Mouse (Mus musculus): ENCODE measurements at regions not wholly inside any gene's neighbourhood (a gene's known extent, or its start where the extent isn't known, plus 50 kb on each side); places are given as distances from the start of the nearest gene placed in this dataset.
"Not testable (repeated sequence)": the region's sequence is repeated elsewhere in the genome, so short reads cannot be mapped to it uniquely, and the experiment has no call there.

GRCm38 (mm10) chr14:16074089-16074488 is 175.0 kb upstream of the Ngly1 start:
- in situ Hi-C loops (cut with MboI), result no loop called here

GRCm38 (mm10) chr14:16079096-16079495 is 170.0 kb upstream of the Ngly1 start:
- in situ Hi-C loops (cut with MboI), result no loop called here

DNA sequence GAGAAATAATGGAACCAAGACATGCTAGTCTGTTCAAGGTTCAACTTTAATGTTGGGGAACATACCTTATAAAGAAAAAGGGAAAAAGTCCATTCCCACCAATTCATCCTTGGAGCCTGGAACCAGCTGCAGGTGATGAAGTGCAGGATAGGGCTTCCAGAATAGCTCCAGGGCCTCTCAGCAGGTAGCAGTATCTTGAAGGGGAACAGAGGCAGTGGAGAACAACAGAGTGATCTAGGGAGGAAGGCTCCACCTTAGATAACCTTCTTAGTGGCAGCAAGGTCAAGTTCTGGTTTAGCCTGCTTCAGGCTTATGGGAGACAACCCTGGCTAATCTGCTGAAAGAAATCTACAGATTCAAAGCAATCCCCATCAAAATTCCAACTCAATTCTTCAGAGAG is 161.8 kb upstream of the Ngly1 start:
- in situ Hi-C loops (cut with MboI), result not testable (repeated sequence)

DNA sequence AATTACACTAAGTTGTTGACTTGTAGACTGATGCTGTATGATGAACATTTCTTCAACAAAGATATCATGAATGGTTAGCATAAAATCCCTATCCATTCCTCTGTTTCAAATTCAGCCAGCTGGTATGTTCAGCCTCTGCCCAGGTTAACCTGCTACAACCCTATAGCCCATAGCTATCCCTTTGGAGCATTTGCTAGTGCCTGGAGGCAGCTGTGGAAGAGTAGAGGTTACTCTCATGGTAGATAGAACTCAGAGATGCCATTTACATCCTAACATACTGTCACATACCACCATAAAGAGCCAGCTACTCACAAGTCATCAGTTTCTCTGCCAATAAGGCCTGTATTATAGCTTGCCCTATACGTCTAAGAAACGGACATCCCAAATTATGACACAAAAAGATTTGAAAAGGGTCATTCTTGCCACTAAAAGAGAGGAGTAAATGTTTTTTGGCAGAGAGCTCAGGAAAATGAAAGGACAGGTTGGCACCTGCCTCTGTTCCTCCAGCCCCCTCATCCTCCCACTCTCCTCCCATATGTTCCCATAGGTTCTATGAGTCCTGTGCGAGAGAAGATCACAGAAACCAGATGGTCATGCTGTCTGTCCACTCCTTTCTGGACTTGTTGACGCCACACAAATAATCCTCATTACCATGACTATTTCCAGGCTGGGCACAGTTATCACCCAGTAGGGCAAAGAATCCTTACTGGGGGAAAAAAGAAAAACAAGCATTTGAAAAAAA is 156.5 kb upstream of the Ngly1 start:
- in situ Hi-C loops (cut with MboI), result no loop called here

- in situ Hi-C loops (cut with MboI), result no loop called here
Measured at GRCm38 (mm10) chr14:16093133-16093505, 156.0 kb upstream of the Ngly1 start.

DNA sequence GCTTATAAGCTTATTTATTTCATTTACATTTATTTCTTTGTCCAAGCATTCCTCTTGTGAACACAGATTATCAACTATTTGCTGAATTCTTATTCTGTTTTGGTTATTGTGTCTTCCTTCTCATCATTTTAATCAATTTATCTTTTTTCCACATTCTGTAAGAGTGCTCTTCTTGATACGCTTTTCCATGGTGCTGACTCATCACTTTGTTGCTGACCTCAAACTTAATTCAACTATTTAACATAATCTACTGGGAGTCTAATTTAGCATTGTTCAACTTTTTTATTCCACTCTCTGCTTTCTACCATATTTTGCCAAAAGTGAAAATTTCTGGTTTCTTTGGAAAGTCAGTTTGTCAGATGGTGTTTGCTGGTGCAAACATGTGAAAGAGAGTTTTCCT is 139.7 kb upstream of the Ngly1 start:
- in situ Hi-C loops (cut with MboI), result no loop called here

DNA sequence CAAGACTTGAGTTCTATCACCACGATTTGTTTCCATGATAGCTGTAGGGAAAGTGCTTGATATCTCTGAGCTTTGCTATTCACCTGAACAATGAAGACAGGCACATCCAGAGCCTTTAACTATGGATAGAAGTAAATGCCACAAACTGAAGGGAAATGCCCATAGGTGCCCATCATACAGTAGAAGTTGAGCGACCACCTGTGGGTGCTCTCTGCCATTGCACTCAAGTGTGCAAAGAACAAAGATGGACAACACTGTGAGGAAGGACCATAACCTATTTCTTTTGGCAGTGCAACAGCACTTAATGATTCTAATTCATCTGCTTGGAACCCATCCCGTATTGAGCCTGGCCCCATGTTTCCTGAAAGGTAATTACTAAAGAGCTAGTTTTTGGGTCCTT is 116.4 kb upstream of the Ngly1 start:
- in situ Hi-C loops (cut with MboI), result no loop called here

DNA sequence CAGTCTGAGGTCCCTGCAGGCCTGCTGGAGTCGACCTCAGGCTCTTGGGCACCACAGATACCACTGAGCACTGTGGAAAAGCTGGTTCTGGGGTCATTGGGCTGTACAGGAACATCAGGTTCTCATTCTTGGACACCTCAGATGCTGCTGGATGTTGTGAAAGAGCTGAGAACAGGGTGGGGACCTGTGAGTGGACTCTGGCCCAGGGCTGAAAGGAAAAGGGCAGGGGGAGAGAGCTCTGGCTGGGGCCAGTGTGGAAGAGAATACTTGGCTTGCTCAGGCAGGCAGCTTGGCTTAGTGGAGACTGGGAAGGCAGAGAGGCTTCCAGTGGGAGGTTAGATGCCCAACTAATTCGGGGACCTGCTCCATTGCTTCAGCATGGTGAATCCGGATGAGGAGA is 115.7 kb upstream of the Ngly1 start:
- in situ Hi-C loops (cut with MboI), result no loop called here

DNA sequence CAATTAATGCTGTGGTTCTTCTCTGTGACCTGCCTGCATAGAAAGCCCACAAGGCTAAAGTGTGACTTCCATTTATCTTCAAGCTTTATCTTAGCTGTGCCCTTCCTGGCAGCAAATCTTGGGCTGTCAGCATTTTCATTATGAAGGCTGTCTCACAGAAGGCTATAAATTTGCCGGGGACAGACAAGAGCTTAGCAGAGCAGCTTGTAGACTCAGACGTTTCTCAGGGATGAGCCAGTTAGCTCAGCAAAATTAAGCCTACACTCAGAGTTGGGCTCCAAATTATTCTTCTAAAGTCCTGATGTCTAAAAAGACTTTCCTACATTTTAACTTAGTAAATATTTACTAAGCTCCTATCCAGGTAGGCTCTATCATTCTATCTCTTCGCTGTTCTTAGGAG is 112.9 kb upstream of the Ngly1 start:
- in situ Hi-C loops (cut with MboI), result no loop called here

DNA sequence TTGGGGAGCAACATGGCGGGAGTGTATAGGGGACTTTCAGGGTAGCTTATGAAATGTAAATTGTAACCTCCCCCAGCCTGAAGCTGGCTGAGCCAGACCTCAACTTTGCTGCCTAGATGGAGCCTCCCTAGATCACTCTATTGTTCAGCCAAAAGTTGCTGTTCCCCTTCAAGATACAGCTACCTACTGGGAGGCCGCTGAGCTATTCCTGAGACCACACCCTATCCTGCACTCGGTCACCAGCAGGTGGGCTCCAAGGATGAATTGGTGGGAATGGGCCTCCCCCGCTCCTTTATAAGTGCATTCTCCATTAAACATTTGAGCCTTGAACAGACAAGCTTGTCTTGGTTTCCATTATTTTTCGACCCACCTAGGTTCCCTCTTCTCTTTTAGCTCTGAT is 104.8 kb upstream of the Ngly1 start:
- in situ Hi-C loops (cut with MboI), result no loop called here

DNA sequence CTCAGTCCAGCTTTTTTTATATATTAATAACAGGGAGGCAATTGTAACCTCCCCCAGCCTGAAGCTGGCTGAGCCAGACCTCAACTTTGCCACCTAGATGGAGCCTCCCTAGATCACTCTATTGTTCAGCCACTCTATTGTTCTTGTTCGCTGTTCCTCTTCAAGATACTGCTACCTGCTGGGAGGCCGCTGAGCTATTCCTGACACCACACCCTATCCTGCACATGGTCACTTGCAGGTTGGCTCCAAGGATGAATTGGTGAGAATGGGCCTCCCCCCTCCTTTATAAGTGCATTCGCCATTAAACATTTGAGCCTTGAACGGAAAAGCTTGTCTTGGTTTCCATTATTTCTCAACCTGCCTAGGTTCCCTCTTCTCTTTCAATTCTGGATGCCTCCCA is 102.3 kb upstream of the Ngly1 start:
- in situ Hi-C loops (cut with MboI), result no loop called here

GRCm38 (mm10) chr14:16151815-16152214 is 97.3 kb upstream of the Ngly1 start:
- in situ Hi-C loops (cut with MboI), result no loop called here

DNA sequence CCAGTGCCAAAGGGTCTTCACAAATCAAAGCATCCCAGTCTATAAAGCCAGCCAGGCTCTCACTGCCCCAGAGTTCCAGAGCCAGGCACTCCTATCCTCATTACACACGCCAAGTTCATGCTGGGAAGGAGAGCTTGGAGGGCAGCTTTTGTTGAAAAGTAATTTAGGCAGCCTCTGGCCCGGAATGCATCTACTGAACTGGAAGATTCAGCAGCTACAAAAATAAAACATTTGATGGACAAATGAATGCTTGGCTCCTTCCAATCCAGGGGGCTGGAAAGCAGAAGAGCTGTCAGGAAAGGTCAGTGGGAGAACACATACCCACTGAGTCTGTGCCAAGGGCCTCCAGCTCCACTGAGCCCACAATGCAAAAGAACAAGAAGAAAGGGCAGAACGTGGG is 96.4 kb upstream of the Ngly1 start:
- in situ Hi-C loops (cut with MboI), result no loop called here

DNA sequence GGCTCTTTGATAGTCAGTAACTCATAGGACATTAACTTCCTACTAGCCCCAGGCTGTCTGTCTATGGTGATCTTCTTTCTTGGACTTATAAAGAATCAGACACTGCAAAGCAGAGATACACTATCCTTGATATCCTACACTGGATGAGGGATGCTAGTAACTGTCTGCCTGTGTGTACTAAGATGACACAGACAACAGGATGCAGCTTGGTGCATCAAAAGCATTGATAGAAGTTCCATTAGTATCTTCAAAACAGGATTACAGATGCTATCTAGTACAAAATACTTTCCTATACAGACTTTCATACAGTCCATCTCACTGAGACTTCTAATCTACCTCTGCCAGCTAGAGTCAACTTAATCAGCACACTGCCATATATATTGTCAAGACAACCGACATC is 94.0 kb upstream of the Ngly1 start:
- in situ Hi-C loops (cut with MboI), result no loop called here

DNA sequence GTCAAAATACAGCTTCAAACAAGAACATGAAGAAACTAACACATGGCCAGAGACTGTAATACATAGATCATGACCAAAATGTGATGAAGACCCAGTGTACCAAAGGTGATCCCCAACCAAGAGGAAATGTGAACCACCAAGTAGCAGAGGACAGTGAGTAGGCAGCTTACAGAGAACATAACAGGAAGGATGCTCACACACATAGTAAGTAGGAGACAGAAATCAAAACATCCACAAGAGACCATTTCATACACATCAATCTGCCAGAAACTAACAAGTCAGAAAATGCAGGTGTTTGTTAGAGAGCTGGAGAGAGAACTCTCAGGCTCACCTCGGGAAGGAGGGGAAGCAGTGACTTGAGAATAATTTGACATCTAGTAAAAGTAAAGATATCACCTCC is 78.9 kb upstream of the Ngly1 start:
- in situ Hi-C loops (cut with MboI), result no loop called here

DNA sequence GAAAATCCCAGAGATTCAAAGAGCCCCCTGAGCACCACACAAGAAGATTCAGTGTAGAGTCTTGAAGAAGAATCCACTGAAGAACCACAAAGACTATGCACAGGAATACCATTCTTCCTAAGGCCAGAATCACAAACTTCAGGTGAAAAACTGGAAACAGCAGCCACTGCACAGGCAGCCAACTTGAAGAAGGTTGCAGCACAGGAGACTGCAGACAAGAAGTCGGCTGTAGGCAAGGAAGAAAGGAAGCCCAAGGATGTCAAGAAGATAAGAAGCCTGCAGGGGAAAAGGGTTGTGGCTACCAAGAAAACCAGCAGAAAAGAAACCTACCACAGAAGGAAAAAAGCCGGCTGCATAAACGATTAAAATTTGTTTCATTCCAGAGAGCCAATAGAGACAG is 76.8 kb upstream of the Ngly1 start:
- in situ Hi-C loops (cut with MboI), result no loop called here

GRCm38 (mm10) chr14:16173292-16173691 is 75.8 kb upstream of the Ngly1 start:
- in situ Hi-C loops (cut with MboI), result no loop called here

DNA sequence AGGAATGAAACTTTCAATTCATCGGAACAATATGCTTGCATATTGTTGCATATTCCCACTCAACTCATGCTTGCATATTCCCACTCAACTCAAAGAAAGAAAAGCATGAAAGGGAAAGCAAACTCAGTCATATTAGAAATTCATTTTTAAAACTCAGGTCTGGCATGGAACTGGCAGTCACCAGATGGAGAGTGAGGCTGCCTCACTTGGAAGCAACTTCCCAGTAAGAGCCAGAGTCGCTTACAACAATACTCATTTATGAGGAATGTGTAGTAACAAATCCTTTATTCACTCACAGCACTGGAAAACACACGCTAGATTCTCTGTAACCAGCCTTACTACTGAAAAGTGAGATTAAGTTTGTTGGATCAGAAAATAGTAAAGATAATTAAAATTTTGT is 70.9 kb upstream of the Ngly1 start:
- in situ Hi-C loops (cut with MboI), result no loop called here

DNA sequence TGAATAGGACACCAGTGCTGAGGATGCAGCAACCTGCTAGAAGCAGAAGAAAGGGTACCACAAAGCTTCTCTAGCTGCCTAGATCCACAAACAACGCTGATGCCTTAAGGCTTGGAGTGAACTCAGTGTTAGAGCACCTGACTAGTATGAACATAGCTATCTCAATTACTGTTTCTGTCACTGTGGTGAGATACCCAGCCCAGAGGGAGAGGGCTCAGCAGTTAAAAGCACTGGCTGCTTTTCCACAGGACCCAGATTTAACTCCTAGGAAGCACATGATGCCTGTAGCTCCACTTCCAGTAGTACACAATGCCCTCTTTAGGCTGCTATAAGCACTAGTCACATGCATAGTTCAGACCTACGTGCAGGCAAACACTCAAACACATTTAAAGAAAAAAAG is 67.3 kb upstream of the Ngly1 start:
- in situ Hi-C loops (cut with MboI), result loop anchor here (10.0 kb wide), 1 partner anchor 827 kb away; no protein-coding TSS in a partner anchor

- in situ Hi-C loops (cut with MboI), result loop anchor here (10.0 kb wide), 1 partner anchor 830 kb away; no protein-coding TSS in a partner anchor
Measured at GRCm38 (mm10) chr14:16185246-16185645, 63.8 kb upstream of the Ngly1 start.

All from mature B cell (primary cell).